Mouse (Mus musculus): Measurements from ENCODE around the gene Flg. TPM values are rescaled to one million over a fixed set of nuclear protein-coding genes. Genes with fewer than 3 reads are reported as not detected.

Gene Flg
- not detected in 2 replicates for polyA plus RNA-seq (2015; fragmentation: Nextera tagmentation; extraction: Ambion mirVana)

DNA sequence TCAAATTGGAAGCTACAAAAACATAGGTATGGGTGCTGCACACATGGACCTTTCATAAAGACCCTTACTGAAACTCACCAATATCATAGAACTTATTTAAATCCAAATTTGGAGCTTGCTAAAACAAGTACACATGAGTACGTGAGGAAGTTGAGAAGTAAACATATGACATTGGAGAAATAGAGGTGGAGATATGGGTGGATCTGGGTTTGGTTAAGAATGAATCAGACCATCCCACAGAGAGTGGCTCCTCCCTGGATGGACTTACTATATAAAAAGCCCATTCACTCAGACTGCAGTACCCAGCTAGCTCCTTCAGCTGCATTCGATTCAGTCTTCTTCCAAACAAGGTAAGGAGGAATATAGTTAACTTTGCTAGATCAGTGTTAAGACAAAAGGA, at the start of gene Flg:
Flg (plus strand) TSS at position 301 of the 400 bp plus-strand sequence.
- no peak within 1 kb of the TSS for H3K4me3 ChIP-seq (ENCODE audit: low read length)
- WGBS = 81% methylated on average over 2 of the region's 2 CpGs
- no peaks in the 10 kb centered on the region for H3K36me3 ChIP-seq (ENCODE audit: control insufficient read depth, insufficient read depth)

GRCm38 (mm10) chr3:93297542-93297941, 24.2 kb downstream of the Flg start:
- H3K9me3 ChIP-seq (replicated peaks; ENCODE audit: control insufficient read depth, low read length) = peaks cover 3% of the 10 kb centered on the region; the same call in 1 of the 2 replicates
- 81% methylated on average over 2 of the region's 2 CpGs for WGBS
- H3K27ac ChIP-seq (ENCODE audit: low read length) = no peak overlapping the region
- H3K4me2 ChIP-seq (ENCODE audit: low read depth, low read length) = no peak overlapping the region
- no peak for ATAC-seq (replicated peaks; ENCODE audit: extremely low read depth, insufficient read depth, low FRiP score)
- no peak overlapping the region for H3K9ac ChIP-seq (ENCODE audit: low read length)
- H3K27me3 ChIP-seq (ENCODE audit: control insufficient read depth, insufficient read depth, low read length) = no peaks in the 10 kb centered on the region
- H3K4me1 ChIP-seq (ENCODE audit: control insufficient read depth, insufficient read depth, low read length) = no peaks in the 10 kb centered on the region
- H3K36me3 ChIP-seq (ENCODE audit: control insufficient read depth, insufficient read depth) = no peaks in the 10 kb centered on the region
- H3K4me3 ChIP-seq (ENCODE audit: low read length) = no peak overlapping the region

More for the DNA sequence above, at the start of gene Flg:
- no peaks in the 10 kb centered on the region for H3K9me3 ChIP-seq (replicated peaks; ENCODE audit: control insufficient read depth, low read length)
- no peak within 1 kb of the TSS for H3K9ac ChIP-seq (ENCODE audit: low read length)
- no peaks in the 10 kb centered on the region for H3K27me3 ChIP-seq (ENCODE audit: control insufficient read depth, insufficient read depth, low read length)
- no peak within 1 kb of the TSS for H3K4me2 ChIP-seq (ENCODE audit: low read depth, low read length)
- H3K27ac ChIP-seq (ENCODE audit: low read length) = no peak within 1 kb of the TSS
- H3K4me1 ChIP-seq (ENCODE audit: control insufficient read depth, insufficient read depth, low read length) = no peaks in the 10 kb centered on the region
- ATAC-seq (replicated peaks; ENCODE audit: extremely low read depth, insufficient read depth, low FRiP score) = no peak

DNA sequence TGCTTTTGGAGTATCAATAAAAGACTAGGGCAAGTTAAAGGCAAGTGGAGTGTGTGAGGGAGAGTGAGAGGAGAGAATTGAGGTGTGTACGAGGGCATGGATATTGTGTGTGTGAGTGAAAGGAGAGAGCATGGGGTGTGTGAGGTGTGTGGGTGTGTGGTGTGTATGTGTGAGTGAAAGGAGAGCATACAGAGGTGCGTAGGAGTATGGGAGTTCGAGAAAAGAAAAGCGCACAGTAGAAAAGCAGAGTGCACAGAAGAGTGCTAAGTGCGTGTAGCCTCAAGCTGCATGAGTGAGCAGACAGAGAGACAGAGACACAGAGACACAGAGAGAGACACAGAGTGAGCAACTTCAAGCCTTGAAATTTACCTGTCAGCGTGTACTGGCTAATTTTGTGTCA, 26.5 kb downstream of the Flg start:
- ATAC-seq (replicated peaks; ENCODE audit: extremely low read depth, insufficient read depth, low FRiP score) = no peak
- 78% methylated on average over 6 of the region's 6 CpGs for WGBS

GRCm38 (mm10) chr3:93301896-93302295, 28.6 kb downstream of the Flg start:
- ATAC-seq (replicated peaks; ENCODE audit: extremely low read depth, insufficient read depth, low FRiP score) = no peak
- H3K27me3 ChIP-seq (ENCODE audit: control insufficient read depth, insufficient read depth, low read length) = no peaks in the 10 kb centered on the region
- no peak overlapping the region for H3K9ac ChIP-seq (ENCODE audit: low read length)
- WGBS = 65% methylated on average over 3 of the region's 3 CpGs
- H3K4me3 ChIP-seq (ENCODE audit: low read length) = no peak overlapping the region
- H3K4me1 ChIP-seq (ENCODE audit: control insufficient read depth, insufficient read depth, low read length) = no peaks in the 10 kb centered on the region
- no peak overlapping the region for H3K27ac ChIP-seq (ENCODE audit: low read length)
- H3K9me3 ChIP-seq (replicated peaks; ENCODE audit: control insufficient read depth, low read length) = peaks cover 3% of the 10 kb centered on the region; the same call in 1 of the 2 replicates
- no peak overlapping the region for H3K4me2 ChIP-seq (ENCODE audit: low read depth, low read length)
- H3K36me3 ChIP-seq (ENCODE audit: control insufficient read depth, insufficient read depth) = no peaks in the 10 kb centered on the region

More for the DNA sequence above, 26.5 kb downstream of the Flg start:
- Histone ChIP-seq H3K9ac (ENCODE audit: low read length) (no peak overlapping the region), H3K4me3 (ENCODE audit: low read length) (no peak overlapping the region), H3K36me3 (ENCODE audit: control insufficient read depth, insufficient read depth) (no peaks in the 10 kb centered on the region), H3K4me2 (ENCODE audit: low read depth, low read length) (no peak overlapping the region), H3K27me3 (ENCODE audit: control insufficient read depth, insufficient read depth, low read length) (no peaks in the 10 kb centered on the region), H3K4me1 (ENCODE audit: control insufficient read depth, insufficient read depth, low read length) (no peaks in the 10 kb centered on the region), H3K27ac (ENCODE audit: low read length) (no peak overlapping the region), H3K9me3 (replicated peaks; ENCODE audit: control insufficient read depth, low read length) (peaks cover 3% of the 10 kb centered on the region; the same call in 1 of the 2 replicates)

- Histone ChIP-seq H3K27ac (ENCODE audit: low read length) (no peak overlapping the region), H3K4me3 (ENCODE audit: low read length) (no peak overlapping the region), H3K27me3 (ENCODE audit: control insufficient read depth, insufficient read depth, low read length) (no peaks in the 10 kb centered on the region), H3K9ac (ENCODE audit: low read length) (no peak overlapping the region), H3K9me3 (replicated peaks; ENCODE audit: control insufficient read depth, low read length) (peaks cover 3% of the 10 kb centered on the region; the same call in 1 of the 2 replicates), H3K4me1 (ENCODE audit: control insufficient read depth, insufficient read depth, low read length) (no peaks in the 10 kb centered on the region), H3K4me2 (ENCODE audit: low read depth, low read length) (no peak overlapping the region), H3K36me3 (ENCODE audit: control insufficient read depth, insufficient read depth) (no peaks in the 10 kb centered on the region)
- WGBS = 76% methylated on average over 2 of the region's 2 CpGs
- ATAC-seq (replicated peaks; ENCODE audit: extremely low read depth, insufficient read depth, low FRiP score) = no peak
Observed at GRCm38 (mm10) chr3:93306142-93306541, 32.8 kb downstream of the Flg start.

- no peak overlapping the region for H3K4me2 ChIP-seq (ENCODE audit: low read depth, low read length)
- no peaks in the 10 kb centered on the region for H3K27me3 ChIP-seq (ENCODE audit: control insufficient read depth, insufficient read depth, low read length)
- no peak overlapping the region for H3K9ac ChIP-seq (ENCODE audit: low read length)
- WGBS = 65% methylated on average over 3 of the region's 3 CpGs
- H3K4me1 ChIP-seq (ENCODE audit: control insufficient read depth, insufficient read depth, low read length) = no peaks in the 10 kb centered on the region
- no peaks in the 10 kb centered on the region for H3K36me3 ChIP-seq (ENCODE audit: control insufficient read depth, insufficient read depth)
- no peak for ATAC-seq (replicated peaks; ENCODE audit: extremely low read depth, insufficient read depth, low FRiP score)
- H3K27ac ChIP-seq (ENCODE audit: low read length) = no peak overlapping the region
- no peak overlapping the region for H3K4me3 ChIP-seq (ENCODE audit: low read length)
- H3K9me3 ChIP-seq (replicated peaks; ENCODE audit: control insufficient read depth, low read length) = no peaks in the 10 kb centered on the region
Observed at GRCm38 (mm10) chr3:93311371-93311770, 38.0 kb downstream of the Flg start.

DNA sequence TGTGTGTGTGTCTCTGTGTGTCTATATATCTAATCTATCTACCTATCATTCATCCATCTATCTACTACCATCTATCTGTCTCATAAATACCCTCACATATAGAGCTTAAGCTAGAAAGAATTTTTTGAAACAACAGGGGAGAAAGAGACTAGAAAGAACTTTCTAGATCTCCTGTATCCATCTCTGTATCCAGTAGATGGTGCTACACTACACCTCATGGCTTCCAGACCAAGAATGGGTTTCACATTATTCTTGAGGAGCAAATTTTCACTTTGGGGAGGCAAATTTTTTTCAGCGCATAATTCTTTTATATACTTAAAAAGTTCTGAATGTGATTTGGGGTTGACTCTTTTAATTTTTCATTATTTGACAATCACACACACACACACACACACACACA, 41.1 kb downstream of the Flg start:
- no peaks in the 10 kb centered on the region for H3K9me3 ChIP-seq (replicated peaks; ENCODE audit: control insufficient read depth, low read length)
- no peaks in the 10 kb centered on the region for H3K4me1 ChIP-seq (ENCODE audit: control insufficient read depth, insufficient read depth, low read length)
- H3K9ac ChIP-seq (ENCODE audit: low read length) = no peak overlapping the region
- no peak for ATAC-seq (replicated peaks; ENCODE audit: extremely low read depth, insufficient read depth, low FRiP score)
- H3K36me3 ChIP-seq (ENCODE audit: control insufficient read depth, insufficient read depth) = no peaks in the 10 kb centered on the region
- H3K4me3 ChIP-seq (ENCODE audit: low read length) = no peak overlapping the region
- no peaks in the 10 kb centered on the region for H3K27me3 ChIP-seq (ENCODE audit: control insufficient read depth, insufficient read depth, low read length)
- H3K27ac ChIP-seq (ENCODE audit: low read length) = no peak overlapping the region
- 80% methylated on average over 1 of the region's 1 CpGs for WGBS
- no peak overlapping the region for H3K4me2 ChIP-seq (ENCODE audit: low read depth, low read length)

DNA sequence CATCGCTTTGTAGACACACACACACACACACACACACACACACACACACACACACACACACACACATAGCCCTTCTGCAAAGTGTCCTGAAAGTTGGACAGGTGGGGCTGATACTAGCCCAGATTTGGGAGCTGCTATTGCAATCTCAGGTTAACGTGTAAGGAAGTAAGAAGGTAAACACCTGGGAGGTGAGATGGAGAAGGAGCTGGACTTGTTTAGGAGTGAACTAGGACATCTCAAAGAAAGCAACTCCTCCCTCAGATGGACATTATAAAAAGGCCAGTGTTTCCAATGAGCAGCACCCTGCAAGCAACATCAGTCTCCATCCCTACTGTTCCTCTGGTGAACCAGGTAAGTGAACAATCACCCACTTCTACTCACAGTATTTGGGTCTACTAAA, 46.1 kb downstream of the Flg start, which contains the start of gene Hrnr:
Hrnr (plus strand) TSS at position 301 of the 400 bp plus-strand sequence.
- no peaks in the 10 kb centered on the region for H3K36me3 ChIP-seq (ENCODE audit: control insufficient read depth, insufficient read depth)
- H3K4me3 ChIP-seq (ENCODE audit: low read length) = no peak within 1 kb of the TSS
- 66% methylated on average over 2 of the region's 2 CpGs for WGBS
- H3K27me3 ChIP-seq (ENCODE audit: control insufficient read depth, insufficient read depth, low read length) = no peaks in the 10 kb centered on the region
- no peaks in the 10 kb centered on the region for H3K4me1 ChIP-seq (ENCODE audit: control insufficient read depth, insufficient read depth, low read length)
- no peaks in the 10 kb centered on the region for H3K9me3 ChIP-seq (replicated peaks; ENCODE audit: control insufficient read depth, low read length)
- H3K9ac ChIP-seq (ENCODE audit: low read length) = no peak within 1 kb of the TSS
- H3K27ac ChIP-seq (ENCODE audit: low read length) = no peak within 1 kb of the TSS
- no peak within 1 kb of the TSS for H3K4me2 ChIP-seq (ENCODE audit: low read depth, low read length)
- no peak for ATAC-seq (replicated peaks; ENCODE audit: extremely low read depth, insufficient read depth, low FRiP score)

DNA sequence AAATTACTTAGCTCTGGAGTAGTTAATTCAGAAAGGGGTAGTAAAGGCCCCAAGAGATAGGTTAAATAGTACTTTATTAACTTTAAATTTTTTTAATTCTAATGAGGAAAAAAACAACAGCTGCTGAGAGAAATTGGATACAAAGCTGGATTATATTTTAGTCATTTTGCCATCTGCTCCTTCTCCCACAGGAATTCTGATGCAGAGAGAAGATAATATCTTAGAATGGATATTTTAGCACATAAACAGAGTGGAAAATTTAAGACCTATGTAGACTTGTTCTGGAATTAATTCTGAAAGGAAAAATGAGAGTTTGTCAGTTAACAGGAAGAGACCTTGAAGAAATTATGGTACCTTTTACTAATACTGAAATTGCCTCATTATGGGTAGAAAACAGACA, 64.4 kb downstream of the Flg start:
- H3K36me3 ChIP-seq (ENCODE audit: control insufficient read depth, insufficient read depth) = no peaks in the 10 kb centered on the region
- ATAC-seq (replicated peaks; ENCODE audit: extremely low read depth, insufficient read depth, low FRiP score) = no peak
- H3K9me3 ChIP-seq (replicated peaks; ENCODE audit: control insufficient read depth, low read length) = no peaks in the 10 kb centered on the region
- H3K4me1 ChIP-seq (ENCODE audit: control insufficient read depth, insufficient read depth, low read length) = no peaks in the 10 kb centered on the region
- H3K4me3 ChIP-seq (ENCODE audit: low read length) = no peak overlapping the region
- H3K9ac ChIP-seq (ENCODE audit: low read length) = no peak overlapping the region
- H3K27me3 ChIP-seq (ENCODE audit: control insufficient read depth, insufficient read depth, low read length) = no peaks in the 10 kb centered on the region
- H3K4me2 ChIP-seq (ENCODE audit: low read depth, low read length) = no peak overlapping the region
- no peak overlapping the region for H3K27ac ChIP-seq (ENCODE audit: low read length)
